Mouse (Mus musculus) brain, adult 2 months (tissue): ENCODE results near the gene Rarres2.
"Not testable (repeated sequence)": the region's sequence is repeated elsewhere in the genome, so short reads cannot be mapped to it uniquely, and the experiment has no call there.

Experiments used
- DNase-seq: peaks from one replicate; pipeline ENCODE4 v3.0.0; 2011; ENCODE audit warnings: low read depth, low spot score

Rarres2 gene

DNA sequence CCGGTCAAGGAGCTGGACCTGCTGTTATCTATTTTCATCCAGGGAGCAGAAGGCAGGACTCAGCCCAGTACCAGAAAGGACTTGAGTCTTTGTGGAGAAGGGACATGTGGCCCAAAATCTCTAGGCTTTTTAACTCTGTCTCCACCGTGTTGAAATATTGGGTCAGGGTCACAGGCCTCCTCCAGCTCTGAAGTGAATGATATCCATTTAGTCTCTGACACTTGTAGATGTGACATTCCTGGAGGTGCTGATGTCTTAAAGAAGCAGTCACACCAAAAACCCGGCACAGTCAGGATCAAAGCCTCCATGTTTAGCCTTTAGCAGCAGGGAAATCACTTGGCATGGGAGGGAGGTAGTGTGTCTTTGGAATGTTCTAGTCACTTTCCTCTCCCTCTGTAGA, 31.9 kb downstream of the Rarres2 start:
- no peak for DNase-seq

GRCm38 (mm10) chr6:48539860-48540259, 32.7 kb downstream of the Rarres2 start:
- no peak for DNase-seq

- peak; percentile 95 for DNase-seq
Observed at GRCm38 (mm10) chr6:48538841-48539737, 33.5 kb downstream of the Rarres2 start.

DNA sequence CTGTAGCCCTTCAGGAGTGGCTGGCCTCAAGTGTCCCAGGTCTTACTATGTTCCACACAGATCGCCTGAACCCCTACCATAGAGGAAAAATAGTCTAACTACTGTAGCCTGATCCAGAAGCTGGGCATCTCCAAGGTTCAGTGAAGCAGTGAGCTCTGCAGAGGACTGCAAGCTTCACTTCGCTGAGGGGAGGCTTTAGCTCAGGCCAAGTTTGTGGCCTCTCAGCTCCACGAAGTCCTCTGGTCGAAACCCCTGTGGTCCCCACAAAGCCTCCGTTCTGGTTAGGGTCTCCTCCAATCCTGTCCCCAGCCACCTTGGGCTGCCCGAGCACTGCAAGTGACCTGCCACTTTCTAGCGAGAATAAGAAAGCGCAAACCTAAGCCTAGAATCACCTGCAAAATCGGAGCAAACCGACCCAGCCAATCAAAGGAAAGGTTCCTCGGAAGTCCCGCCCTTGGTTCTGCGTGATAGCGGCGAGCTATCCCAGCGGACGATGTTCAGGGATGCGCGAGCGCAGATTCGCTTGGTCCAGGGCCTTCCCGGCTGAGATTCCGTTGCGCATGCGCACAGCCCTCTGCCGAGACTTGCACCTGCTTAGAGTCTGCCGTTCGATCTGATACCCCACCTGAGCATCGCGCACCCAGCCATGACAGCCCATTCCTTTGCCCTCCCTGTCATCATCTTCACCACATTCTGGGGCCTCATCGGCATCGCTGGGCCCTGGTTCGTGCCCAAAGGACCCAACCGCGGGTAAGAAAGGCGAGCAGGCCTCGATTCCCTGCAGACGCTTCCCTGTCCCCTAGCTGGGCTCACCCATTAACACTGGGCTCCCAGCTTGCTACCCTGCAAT, 35.3 kb downstream of the Rarres2 start, which contains the start of gene Atp6v0e2:
Atp6v0e2 (plus strand) TSS at position 511 of the 850 bp plus-strand sequence.
- peak; percentile 99 for DNase-seq

- no peak for DNase-seq
Observed at GRCm38 (mm10) chr6:48536091-48536490, 36.5 kb downstream of the Rarres2 start.

DNA sequence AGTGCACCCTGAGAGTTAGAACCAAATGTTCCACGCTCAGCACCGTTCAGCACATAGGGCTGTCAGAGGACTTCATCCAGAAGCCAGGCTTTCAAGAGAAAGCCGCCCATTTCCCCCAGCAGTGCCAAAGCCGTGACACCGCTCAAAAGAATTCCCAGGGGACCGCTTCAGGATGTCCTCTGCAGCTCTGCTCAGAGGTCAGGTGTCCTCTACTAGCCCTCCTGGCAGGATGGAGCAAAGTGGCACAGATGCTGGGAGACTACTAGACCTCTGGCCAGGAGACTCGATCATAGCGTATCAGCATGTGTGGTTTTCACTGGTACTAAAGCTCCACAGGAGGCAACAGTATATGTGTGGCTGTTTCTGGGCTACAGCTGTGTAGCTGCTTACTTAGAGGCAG, 37.7 kb downstream of the Rarres2 start:
- no peak for DNase-seq

DNA sequence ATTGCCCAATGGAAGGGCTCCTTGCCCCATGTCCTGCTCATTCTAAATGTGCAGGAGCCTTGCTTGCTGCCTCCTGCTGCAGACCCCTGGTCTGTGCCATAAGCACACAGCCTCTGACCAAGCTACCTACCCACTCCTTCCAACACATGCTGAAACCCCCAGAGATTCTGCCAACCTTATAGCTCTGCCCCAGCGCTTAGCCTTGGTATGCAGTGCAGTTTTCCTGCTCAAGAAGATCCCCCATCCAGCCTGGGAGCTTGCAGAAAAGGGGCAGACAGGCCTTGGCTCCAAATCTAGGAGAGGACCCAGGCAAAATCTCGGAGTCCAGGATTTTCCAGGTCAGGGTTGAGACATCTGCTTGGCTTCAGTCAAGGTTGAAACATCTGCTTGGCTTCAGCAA, 39.1 kb downstream of the Rarres2 start:
- no peak for DNase-seq

GRCm38 (mm10) chr6:48530862-48531261, 41.7 kb downstream of the Rarres2 start:
- DNase-seq = no peak

DNA sequence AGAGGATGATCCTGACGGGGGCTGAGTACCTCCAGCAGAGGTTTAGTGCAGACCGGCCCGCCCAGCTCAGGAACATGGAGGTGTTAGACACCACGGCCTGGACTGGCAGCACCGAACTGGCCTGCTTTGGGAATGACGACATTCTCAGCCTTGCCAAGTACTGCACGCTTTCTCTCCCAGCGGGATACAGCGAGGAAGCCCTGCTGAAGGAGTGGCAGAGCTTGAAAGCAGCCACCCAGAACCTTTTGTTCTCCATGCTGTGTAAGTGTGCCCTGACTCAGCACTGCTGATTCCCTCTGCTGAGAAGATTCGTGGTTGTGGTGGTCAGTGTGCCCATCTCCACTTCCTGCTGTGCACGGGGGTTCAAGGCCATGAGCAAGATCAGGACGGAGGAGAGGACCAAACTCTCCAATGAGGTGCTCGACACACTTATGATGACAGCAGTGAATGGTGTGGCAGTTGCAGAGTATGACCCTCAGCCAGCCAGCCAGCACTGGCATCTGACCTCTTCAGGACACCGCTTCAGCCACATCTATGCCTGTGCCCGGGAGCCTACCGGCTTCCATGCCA, 42.6 kb downstream of the Rarres2 start:
- peak; percentile 70 for DNase-seq

GRCm38 (mm10) chr6:48529261-48529660, 43.3 kb downstream of the Rarres2 start:
- no peak for DNase-seq

DNA sequence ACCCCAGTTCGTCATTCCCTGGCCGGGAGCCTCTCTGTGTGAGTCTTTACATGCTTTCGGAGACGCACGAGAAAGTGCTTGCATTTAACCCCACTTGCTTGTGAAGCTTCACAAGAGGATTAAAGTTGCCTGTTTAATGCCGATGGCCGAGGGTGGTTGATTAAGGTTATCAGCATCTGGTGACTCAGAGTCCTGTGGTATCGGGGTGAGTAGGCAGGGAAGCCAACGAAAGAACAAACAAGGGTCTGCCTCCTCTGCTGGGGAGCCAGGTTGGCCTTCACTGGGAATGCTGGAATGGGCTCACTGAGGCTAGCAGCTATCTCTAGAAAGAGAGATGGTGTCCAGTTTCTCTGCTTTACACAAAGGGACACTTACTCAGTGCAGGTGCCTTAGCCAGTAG, 44.7 kb downstream of the Rarres2 start:
- no peak for DNase-seq

GRCm38 (mm10) chr6:48524882-48525281, 47.7 kb downstream of the Rarres2 start:
- not testable (repeated sequence) for DNase-seq
